Mouse (Mus musculus) gastrocnemius, postnatal 10 days (tissue): ENCODE results near the gene Rhof. TPM values are rescaled to one million over a fixed set of nuclear protein-coding genes. Genes with fewer than 3 reads are reported as not detected.

ENCODE experiments used
- DNase-seq: peaks from one replicate; pipeline ENCODE4 v3.0.0; 2021; ENCODE audit warnings: mixed read lengths
- total RNA-seq, 2 experiments: library from RNA; stranded (reverse); gene quantifications; 2 replicates each; pipeline ENCODE4 v1.2.3; 2021

Gene Rhof
- total RNA-seq, 2 experiments from 2014 or later, result 0.68 to 1.4 TPM

DNA sequence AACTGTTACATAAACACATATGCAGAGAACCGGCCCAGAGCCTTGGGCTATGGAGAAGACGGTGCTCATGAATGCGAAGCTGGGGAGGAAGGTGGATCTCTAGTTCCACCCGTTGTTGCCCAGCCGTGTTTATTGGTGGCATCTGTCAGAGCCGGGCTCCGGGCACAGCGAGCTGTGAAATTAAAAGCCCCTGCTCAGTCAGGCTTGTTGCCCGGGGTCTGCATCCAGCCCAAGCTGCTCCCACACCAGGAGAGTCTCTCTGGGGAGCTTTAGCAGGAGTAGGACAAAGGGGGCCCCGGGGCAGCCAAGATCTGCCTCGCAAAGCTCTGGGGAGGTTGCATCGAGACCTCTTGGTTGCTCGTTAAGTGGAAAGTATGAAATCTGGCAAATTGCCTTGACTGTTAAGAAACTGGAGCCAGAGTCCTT is 22.2 kb downstream of the Rhof start:
- DNase-seq, result no peak

- no peak for DNase-seq
Measured at GRCm38 (mm10) chr5:123109452-123110203, 22.9 kb downstream of the Rhof start.

- no peak for DNase-seq
Measured at GRCm38 (mm10) chr5:123104769-123105168, 27.7 kb downstream of the Rhof start.

GRCm38 (mm10) chr5:123103556-123103955 is 28.9 kb downstream of the Rhof start:
- no peak for DNase-seq

DNA sequence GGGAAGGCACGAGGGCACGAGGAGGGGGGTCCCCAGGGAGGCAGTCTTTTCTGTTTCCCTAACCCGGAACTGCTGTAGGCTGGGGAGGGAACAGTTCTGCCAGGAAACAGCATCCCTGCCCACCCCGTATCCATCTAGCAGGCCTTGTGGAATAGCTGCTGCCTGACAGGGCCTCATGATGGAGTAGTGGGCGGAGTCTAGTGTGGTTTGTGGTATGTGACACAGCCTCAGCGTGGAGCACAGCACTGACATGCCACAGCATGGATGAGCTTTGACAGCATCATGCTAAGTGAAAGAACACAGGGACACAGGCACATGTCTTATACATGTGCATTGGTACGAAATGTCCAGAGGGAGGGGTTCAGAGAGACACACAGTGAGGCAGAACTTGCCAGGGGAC is 30.1 kb downstream of the Rhof start:
- DNase-seq, result no peak

GRCm38 (mm10) chr5:123098487-123098886 is 34.0 kb downstream of the Rhof start:
- no peak for DNase-seq

GRCm38 (mm10) chr5:123096299-123096698 is 36.2 kb downstream of the Rhof start:
- no peak for DNase-seq

GRCm38 (mm10) chr5:123094238-123094991 is 38.1 kb downstream of the Rhof start:
- no peak for DNase-seq

GRCm38 (mm10) chr5:123093077-123093633 is 39.3 kb downstream of the Rhof start:
- DNase-seq, result no peak

- no peak for DNase-seq
Measured at GRCm38 (mm10) chr5:123090560-123091306, 41.8 kb downstream of the Rhof start.

DNA sequence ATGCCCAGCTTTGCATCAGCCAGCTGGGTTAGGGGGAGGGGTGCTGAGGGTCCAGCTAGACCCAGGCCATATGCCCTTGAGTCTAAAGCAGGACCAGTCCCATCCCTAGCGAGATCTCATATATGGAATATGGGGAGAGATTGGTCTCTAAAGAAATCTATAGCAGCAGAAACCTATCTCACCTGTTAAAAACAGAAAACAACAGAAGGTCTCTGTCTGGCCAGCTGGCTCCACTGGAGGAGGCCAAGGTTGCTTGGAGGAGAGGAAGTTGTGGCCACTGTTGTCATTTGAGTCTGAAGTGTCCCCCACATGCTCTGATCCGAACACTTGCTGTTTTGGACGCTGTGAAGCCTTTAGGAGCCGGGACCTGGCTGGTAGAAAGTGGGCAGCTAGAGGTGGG is 43.7 kb downstream of the Rhof start:
- no peak for DNase-seq

GRCm38 (mm10) chr5:123086501-123086900 is 46.0 kb downstream of the Rhof start:
- no peak for DNase-seq

DNA sequence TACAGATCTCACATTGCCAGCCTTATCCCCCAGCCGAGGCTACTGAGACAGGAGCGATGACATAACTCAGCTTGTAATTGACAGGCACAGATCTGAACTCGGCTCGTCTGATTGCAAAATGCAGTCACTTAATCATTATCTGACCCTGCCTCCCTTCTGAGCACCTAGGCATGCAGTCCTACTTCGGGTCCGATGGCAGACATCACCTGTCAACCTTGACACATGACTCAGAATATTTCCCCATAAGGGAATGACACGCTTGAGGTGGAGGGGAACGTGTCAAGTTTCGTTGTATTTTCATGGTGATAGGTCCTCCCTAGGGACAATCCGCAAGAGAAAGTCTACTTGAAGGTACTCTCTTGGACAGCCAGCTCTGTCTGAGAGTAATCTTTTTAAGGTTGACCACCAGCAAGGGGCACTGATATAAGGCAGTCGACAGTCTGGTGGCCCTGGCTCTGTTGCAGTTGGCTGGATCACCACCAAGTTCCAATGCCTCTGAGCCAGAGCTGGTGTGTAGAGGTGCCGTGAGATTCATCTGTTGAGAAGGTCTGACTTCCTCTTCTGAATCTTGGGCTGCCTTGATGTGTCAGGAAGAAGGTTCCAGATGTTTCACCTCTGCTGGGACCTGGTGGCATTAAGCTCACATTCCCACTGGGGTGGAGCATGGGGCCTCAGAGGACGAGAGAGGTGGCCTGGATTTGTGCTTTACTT is 49.0 kb downstream of the Rhof start:
- no peak for DNase-seq

- no peak for DNase-seq
Measured at GRCm38 (mm10) chr5:123080510-123080909, 52.0 kb downstream of the Rhof start.

DNA sequence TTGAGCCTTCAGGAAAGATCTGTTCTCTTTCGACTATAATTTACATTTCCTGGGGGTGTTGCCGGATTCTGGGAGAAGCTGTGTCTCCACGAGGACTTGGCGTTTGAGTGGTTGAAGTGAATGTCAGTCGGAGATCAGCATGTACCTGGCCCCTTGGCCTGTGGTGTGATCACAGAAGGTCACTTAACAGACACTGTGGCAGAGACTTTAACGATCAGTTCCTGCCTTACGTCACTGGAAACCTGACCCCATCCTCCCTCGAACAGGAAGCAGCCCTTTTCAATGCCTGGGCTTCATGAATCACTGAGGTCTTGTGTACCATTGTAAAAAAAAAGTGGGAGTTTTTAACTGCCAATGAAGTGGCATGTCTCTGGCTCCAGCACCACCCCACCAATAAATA is 52.5 kb downstream of the Rhof start:
- no peak for DNase-seq

DNA sequence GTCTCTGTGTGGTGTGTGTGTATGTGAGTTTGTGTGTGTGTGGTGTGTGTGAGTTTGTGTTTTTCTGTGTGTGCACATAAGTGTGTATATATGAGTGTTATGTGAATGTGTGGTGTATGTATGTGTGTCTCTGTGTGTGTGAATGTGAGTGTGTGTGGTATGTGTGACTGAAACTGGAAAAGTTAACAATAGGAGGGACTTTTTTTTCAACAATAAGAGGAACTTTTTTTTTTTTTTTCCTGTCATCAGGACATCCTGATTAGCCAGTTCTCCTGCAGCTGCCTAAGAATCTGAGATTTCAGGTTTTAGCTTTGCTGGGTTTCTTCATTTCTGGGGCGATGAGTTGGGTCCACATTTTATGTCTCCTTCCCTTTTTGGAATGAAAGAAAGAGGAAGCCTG is 52.9 kb downstream of the Rhof start:
- DNase-seq, result no peak

DNA sequence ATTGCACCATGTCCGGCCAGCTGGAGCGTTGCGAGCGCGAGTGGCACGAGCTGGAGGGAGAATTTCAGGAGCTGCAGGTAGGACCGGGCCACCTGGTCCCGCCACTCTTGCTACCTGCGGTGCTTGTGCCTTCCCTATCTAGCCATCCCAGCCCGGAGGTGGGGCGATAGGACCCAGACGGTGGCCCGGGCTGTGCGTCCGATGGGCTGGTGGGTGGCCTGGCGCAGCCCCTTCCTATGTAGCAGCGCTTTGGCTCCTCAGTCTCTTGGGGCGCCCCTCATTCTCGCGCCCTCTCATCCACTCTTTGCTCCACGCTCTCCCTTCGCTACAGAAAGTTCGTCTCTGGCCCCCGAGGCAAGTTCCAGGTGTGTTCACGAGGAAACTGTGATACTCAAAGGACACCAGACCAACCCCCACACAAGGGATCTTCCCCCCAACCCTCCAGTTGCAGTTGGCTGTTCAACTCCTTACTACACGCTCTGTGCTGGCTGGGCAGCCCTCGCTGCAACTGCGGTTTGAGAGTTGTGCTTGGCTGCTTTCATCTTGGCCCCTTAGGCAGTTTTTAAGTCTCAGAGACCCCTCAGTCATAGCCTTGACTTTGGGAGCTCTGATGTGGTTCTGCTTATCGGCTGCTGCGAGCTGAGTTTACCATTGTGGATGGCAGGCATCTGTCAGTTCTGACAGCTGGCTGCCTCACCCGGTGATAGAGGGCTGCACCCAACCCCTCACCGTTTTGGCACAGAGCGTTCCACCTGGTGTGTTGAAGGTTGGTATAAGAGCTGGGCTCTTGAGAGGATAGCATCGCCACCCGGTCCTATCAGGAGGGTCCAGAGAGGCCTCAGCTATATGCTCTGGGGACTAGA is 55.8 kb downstream of the Rhof start:
- DNase-seq, result peak; percentile 17

DNA sequence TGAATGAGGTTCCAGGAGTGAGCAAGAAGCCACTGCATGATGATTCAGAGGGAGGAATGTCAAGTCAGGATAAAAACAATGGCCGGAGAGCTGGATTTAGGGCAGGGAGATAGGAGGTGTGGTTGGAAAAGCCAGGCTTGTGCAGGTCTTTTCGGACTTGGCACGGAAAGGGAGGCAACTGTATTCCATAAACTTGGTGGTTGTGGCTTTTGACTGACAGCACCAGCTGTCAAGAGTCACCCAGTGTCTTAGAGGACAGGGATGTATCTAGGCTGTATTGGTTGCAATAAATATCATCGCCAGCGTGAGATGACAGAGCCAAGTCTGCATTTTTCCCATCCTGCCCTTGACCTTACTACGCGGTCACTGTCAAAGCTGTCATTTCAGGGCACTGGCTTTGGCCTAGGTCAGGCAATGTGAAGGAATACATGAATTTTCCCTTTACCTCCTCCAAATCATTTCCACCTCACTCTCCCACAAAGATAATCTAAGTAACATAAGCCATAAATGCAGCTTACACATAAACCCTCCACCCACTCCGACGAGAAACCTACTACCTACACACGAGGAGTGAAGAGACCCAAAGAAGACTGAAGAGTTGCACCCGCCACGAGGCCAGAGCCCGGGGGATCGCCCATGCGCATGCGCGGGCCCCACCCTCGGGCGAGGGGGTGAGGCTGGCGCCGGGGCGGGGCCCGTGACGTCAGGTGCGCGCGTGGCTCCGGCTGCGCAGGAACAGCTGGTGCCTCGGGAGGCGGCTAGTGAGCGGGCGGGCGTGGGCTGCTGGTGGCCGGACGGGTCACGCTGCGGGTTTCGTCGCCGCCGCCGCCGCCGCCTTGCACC is 56.7 kb downstream of the Rhof start:
- peak; percentile 98 for DNase-seq

DNA sequence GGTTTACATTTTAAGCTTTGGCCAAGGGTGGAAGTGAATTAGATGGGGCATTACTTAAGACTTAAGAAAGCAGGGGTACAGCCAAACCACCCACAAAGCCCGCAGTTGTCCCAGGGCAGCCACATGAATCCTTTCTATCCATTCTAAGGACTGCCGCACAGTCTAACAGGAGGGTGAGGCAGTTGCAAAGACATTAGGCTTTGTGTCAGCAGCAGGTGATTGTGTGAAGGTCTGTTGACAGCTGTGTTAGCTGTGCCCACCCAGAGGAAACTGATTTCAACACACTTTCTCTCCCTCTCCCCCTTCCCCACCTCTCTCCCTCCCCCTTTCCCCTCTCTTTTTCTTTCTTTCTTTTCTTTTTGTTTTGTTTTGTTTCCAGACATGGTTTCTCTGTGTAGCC is 63.8 kb downstream of the Rhof start:
- DNase-seq, result no peak

- no peak for DNase-seq
Measured at GRCm38 (mm10) chr5:123068115-123068514, 64.4 kb downstream of the Rhof start, which contains the start of gene Tmem120b. TSS of gene Tmem120b (plus strand) at chr5:123068415.
